Mouse (Mus musculus): ENCODE measurements around the gene Elf1.
"Not testable (repeated sequence)": the region's sequence is repeated elsewhere in the genome, so short reads cannot be mapped to it uniquely, and the experiment has no call there.

Gene Elf1

DNA sequence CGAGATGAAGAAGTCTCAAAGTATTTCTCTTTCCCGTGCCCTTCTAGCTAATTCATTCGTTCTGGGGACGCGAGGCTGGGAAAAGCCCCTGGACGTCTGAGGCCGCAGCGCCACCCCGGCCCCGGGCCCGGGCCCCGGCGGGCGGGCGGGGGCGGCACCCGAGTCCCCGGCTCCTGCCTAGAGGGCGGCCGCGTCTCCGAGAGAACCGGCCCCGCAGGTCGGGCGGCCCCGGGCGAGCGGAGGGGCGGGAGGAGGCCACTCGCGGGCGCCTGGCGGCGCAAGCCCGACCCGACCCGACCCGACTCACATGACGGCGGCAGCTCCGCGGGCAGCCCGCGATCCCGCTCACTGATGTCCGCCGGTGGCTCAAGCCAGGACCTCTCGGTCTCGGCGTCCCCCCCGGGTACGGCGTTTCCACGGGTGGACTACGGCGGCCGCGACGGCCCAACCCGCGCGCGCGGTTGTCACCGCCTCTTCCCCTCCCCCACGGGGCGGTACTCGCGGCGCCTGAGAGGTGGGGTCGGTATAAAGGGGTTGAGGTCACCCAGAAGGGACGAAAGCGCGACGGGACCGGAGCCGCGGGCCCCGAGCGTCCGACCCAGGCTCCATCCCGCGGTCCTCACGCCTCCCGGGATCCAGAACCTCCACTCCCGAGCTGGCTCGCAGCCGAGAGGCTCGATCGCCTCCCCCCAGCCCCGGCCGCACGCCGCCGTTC is at the start of gene Elf1:
Elf1 (plus strand) TSS at position 571 of the 715 bp plus-strand sequence.
- peak; percentile 97 for DNase-seq

- no peak for DNase-seq
Measured at GRCm38 (mm10) chr14:79434068-79434467, 46.9 kb upstream of the Elf1 start.

- no peak for DNase-seq
Measured at GRCm38 (mm10) chr14:79440655-79441054, 40.3 kb upstream of the Elf1 start.

DNA sequence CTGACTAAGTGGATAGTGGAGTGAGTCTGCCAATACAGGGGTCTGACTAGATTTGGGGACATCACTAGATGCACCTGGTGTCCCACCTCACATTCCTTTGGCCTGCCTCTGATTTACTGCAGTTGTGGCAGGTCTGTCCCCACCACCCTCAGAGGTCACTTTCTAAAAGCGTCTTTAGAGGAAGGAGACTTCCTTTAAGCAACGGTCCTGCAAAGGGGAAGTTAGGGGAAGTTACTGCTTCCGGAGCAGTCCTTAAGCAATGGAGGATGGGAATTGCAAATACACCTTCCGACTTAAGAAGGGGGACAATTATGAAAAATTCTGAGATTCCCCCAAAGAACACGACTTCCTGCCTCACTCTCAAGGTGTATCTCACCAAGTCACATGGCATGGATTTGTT is 39.6 kb upstream of the Elf1 start:
- no peak for DNase-seq

GRCm38 (mm10) chr14:79444601-79445000 is 36.4 kb upstream of the Elf1 start:
- DNase-seq, result no peak

- no peak for DNase-seq
Measured at GRCm38 (mm10) chr14:79445055-79445620, 35.9 kb upstream of the Elf1 start.

DNA sequence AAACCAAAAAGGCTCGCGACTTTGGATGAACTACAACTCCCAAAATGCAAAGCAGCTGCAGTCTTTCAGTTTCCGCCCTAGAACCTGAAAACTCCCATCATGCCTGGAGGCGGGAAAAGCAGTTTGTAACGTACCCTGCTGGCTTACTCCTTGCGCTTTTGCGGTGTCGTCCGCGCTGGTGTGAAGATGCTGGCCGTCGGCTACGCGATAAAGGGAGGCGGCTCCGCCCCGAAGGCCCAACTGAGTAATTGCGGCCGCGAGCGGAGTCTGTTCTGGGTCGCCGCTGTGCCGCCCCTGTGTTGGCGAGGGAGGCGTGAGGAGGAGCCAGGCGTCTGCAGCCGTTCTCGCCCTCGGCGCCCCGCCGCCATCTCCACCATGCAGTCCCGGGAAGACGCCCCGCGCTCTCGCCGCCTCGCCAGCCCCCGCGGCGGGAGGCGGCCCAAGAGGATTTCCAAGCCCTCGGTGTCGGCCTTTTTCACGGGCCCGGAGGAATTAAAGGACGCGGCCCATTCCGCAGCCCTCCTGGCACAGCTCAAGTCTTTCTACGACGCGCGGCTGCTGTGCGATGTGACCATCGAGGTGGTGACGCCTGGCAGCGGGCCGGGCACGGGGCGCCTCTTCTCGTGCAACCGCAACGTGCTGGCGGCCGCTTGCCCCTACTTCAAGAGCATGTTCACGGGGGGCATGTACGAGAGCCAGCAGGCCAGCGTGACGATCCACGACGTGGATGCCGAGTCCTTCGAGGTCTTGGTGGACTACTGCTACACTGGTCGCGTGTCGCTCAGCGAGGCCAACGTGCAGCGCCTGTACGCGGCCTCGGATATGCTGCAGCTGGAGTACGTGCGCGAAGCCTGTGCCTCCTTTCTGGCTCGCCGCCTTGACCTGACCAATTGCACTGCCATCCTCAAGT is 29.1 kb upstream of the Elf1 start, which contains the start of gene Kbtbd6:
Kbtbd6 (plus strand) TSS at position 155 of the 910 bp plus-strand sequence.
- peak; percentile 90 for DNase-seq

GRCm38 (mm10) chr14:79452591-79452934 is 28.4 kb upstream of the Elf1 start:
- DNase-seq, result not testable (repeated sequence)

DNA sequence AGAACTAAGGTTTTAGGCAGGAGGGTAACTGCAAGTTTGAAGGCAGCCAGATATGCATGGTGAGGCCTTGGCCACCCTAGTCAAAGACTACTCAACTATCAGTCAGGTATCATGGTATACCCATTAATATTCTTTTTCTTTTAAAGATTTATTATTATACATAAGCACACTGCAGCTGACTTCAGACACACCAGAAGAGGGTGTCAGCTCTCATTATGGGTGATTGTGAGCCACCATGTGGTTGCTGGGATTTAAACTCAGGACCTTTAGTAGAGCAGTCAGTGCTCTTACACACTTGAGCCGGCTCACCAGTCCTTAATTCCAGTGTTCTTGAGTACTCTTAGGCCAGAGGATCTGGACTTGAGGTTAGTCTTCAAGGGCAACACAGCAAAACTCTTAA is 20.6 kb upstream of the Elf1 start:
- no peak for DNase-seq

DNA sequence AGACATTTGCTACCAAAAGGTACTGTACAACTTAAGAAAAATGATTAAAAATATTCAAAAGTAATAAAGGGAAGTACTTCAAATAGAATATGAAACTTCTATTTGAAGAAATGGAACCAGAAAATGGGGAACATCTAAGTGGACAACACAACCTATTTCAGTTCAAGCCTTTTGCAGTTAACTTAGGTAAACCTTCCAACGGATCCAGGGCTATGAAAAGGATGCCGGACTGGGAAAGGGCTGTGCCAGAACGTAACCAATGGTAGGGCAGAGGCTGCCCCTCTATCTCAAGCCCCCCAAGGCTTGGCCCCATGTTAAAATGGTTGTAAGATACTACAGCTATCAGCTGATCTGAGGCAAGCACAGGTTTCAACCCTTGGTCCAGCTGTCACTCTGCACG is 20.0 kb upstream of the Elf1 start:
- DNase-seq, result no peak

DNA sequence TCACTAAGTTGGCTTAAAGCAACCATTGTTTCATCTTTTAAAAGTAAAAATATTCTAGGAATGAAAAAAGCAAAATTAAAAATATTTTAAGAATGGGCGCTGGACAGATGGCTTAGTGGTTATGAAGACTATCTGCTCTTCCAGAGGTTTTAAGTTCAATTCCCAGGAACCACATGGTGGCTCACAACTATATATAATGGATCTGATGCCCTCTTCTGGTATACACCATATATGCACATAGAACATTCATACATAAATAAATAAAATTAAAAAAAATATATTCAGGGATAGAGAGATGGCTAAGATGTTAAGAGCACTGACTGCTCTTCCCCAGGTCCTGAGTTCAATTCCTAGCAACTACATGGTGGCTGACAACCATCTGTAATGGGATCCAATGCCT is 15.4 kb upstream of the Elf1 start:
- DNase-seq, result no peak

DNA sequence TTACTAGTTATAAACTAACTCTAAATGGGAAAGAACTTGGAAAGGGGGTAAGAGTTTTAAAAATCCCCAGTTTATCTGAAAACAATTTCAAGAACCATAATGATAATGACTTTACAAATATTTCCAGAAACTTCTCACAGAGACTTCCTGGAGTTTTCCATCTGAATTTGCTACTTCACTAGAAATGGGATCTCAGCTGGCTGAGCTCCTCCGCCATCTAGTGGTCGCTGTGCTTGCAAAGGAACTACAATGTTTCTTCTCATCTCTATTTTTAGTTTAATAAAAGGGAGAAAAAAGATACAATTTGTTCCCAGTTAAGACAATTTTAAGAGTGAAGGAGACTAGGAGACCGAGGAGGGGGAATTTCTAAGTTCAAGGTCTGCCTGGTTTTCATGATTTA is 13.4 kb upstream of the Elf1 start:
- DNase-seq, result peak; percentile 77

- DNase-seq, result no peak
Measured at GRCm38 (mm10) chr14:79473384-79473783, 7.6 kb upstream of the Elf1 start.

DNA sequence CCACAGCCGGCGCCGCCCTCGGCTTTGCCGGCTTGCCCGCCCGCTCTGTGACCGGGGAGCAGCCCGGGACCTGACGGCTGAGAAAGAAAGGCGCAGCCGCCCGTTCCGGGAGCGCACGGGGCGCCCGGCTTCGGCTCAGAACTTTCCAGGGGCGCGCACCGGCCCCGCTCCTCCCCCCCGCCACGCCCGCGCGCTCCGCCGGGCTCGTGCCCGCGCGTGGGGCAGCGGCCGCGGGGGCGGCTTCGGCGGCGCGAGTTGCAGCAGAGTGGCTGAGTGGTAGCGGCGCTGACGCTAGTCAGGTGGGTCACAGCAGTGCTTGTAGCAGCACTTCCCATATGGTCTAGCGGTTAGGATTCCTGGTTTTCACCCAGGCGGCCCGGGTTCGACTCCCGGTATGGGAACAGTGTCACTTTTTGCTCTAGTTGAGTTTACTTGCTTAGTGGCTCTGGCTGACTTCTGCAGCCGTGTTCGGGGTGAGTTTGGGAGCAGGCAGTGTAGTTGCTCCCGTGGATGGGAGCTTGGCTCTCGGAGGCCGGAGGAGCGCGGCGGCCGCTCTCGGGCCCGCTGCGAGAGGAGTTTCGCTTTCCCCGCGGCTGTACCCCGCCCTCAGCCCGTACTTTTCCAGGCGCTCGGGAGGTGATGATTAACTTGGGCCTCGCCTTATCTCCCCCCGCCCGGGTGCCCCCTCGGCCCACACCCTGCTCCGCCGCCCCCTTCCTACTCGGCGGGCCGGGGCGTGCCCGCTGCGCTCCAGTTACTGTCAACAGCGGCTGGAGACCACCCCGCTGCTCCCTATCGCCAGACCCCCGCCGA is 551 bp downstream of the Elf1 start, which contains the start of gene Wbp4:
Wbp4 (minus strand) TSS at position 182 of the 813 bp plus-strand sequence.
- DNase-seq, result peak; percentile 94

GRCm38 (mm10) chr14:79482251-79482661 is 1.3 kb downstream of the Elf1 start:
- peak; percentile 71 for DNase-seq

DNA sequence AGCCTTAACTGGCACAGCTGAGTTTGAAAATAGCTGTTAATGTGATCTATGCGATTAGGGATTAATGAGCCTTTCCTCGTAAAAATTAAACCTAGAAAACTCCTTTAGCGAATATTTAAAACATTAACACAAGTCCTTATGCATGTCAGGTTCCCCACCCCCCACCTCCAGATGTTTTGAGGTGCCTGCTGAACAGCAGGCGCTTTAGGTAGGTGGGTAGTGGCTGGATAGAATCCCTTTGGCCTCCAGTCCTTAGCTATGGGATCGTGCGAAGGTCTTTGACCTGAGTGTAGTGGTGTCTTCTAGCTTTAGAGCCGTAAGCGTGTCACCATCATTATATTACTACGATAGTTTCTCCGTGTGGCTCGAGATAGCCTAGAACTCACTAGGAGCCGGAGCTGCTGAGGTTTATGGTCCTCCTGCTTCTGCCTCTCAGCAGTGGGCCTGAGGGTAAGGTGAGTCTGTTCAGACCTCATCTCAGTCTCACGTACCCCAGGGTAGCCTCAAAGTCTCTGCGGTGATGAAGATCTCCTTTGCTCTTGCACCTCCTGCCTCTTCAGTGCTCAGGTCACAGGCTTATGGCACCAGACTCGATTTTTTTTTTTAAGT is 1.9 kb downstream of the Elf1 start:
- no peak for DNase-seq

- DNase-seq, result peak; percentile 33
Measured at GRCm38 (mm10) chr14:79483611-79484120, 2.7 kb downstream of the Elf1 start.

GRCm38 (mm10) chr14:79486617-79486992 is 5.6 kb downstream of the Elf1 start:
- DNase-seq, result no peak

DNA sequence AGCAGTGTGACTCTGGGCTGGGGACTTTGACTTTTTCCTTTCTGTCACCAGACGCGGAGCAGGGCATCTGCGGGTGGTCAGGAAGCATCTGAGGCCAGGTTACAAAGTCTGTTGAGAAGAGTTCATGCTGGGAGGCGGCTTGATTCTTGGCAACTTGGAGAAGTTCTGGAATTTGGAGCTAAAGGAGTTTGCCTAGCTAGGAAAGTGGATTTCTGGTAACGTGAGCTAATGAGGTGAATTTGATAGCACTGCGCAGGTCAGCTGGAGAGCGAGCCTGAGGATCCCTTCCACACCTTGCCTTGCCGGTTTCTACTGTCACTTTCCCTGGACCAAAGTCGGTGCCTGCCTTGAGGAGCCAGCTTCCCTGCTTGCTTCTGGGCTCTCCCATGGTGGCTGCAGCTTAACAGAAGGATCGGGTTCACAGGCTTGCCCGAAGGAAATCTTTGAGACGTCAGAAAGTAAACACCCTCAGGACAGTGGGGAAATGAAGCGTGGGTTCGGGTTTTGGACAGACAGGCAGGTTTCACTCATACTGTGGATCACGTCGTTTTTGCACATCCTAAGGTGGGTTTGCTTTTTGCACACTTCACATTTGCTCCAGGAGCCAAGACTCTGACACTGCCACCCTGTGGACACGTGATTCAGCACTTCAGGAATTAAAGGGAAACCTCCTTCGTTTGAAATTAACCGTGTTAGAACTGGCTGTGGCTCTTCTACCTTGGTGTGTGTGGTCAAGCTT is 6.2 kb downstream of the Elf1 start:
- peak; percentile 47 for DNase-seq

DNA sequence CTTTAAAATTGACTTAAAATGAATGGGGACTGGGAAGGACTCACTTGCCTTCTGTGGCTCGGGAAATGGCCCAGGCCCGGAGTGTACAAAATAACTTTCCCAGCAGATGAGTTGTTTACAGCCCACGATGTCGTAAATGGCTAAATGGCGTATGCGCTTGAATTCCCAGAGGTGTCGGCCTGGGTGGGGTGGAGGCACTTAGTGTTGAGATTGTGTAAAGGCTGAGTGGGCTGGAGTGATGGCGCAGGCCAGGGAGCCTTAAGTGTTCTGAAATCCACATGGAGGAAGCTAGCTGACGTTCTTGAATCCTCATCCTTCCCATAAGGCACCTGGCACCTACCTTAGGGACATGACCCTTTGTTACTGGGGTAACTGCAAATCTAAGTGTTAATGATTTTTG is 7.5 kb downstream of the Elf1 start:
- DNase-seq, result peak; percentile 61

- peak; percentile 23 for DNase-seq
Measured at GRCm38 (mm10) chr14:79489150-79489549, 8.2 kb downstream of the Elf1 start.

Measured in lung, postnatal 10 days (tissue).